Mouse (Mus musculus): Measurements from ENCODE around the gene Sufu.

DNA sequence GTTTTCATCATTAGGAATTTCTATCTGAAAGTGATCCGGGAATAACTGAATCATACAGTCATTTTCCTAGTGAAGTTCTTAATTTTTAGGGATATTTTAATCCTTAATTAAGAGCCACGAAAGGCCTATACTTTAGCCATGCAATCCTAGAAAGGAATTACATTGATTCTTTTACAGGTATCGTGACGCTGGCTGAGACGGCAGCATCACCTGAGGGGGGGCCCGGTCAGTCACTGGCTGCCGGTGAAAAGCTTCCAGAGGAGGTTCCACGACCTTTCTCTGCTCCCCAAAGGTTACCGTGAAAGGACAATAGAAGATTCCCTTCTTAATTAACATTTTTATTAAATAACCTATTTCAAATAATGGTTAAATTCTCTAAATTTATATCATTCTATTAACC, 140.7 kb downstream of the Sufu start:
- TF ChIP-seq CTCF (IDR thresholded peaks at IDR 0.05) (no peak), EP300 (IDR thresholded peaks at IDR 0.05) (no peak)
